Mouse (Mus musculus): ENCODE measurements at regions not wholly inside any gene's neighbourhood (a gene's known extent, or its start where the extent isn't known, plus 50 kb on each side); places are given as distances from the start of the nearest gene placed in this dataset.
A peak's percentile ranks its signal among the peaks of the same experiment; 100 is the strongest.

DNA sequence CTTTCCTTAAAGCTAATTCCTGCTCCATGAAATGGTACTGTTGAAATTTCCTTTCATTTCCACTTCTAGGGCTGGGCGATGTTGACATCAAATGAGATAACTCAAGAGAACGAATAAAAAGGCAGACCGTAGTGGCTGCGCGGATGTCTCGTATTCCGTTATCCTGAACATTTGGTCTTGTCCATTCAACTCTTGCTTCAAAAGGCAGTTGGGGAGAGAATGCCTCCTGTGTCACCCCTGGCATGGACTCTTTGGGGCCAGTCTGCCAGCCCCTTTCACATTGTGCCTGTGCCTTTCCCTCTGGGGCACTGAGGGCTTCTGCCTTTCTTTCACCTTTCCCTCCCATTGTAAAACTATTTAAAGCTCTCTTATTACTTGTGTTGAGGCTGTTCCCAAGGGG lies 152.0 kb upstream of the Lrfn2 start:
- ATAC-seq (ENCODE audit: insufficient number of reproducible peaks, low FRiP score, low TSS enrichment) = no peak

DNA sequence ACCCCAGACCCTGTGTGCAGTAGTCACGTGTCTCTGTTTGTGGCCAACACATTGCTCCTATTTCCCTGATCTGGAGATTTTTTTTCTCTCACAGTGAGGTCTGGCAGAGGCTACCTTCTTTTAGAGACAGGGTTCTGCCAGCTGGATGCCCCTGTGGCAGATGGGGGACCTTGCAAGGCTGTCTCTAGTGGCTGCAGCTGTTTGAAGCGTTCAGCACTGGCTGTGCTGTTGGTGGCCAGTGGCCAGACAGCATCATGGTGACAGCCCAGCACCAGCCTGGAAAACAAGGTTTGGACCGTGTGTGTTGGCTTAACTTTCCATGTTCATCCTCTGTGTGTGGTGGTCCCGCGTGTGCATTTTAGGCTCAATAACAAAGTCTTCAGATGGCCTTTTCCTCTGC lies 147.8 kb upstream of the Lrfn2 start:
- no peak for ATAC-seq (ENCODE audit: insufficient number of reproducible peaks, low FRiP score, low TSS enrichment)

DNA sequence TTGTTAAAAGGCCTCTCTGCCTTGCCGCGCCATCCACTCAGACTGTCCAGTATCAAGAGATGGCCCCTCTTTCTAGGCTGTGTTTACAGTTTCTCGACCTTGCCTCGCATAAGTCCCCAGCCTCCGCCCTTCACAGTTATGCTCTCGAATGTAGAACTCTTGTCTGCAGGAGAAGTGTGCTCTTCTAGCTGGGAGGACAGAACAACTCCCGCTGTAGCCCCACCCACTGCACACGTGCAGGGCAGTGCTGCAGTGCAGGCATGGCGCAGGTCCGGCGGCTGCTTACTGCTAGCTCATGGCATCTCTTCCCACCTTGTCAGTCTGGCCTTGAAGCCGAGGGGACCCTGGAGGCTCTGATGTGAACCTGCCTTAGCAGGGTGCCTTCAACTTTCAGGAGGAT lies 145.7 kb upstream of the Lrfn2 start:
- no peak for ATAC-seq (ENCODE audit: insufficient number of reproducible peaks, low FRiP score, low TSS enrichment)

DNA sequence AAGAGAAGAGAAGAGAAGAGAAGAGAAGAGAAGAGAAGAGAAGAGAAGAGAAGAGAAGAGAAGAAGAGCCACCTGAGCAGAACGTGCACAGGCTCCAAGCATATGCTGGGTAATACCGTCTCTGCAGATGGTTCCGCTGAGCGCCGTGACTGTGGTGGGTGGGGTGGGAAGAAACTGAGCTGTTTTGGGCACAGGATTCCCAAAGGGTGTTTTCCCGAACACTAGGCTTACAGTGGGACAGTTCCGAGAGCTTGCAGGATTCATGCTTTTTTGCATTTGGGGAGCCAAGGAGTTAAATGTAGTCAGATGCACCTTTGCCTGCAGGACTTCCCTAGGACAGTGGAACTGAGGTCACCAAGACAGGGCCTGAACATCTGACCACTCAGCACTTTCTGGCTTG lies 142.3 kb upstream of the Lrfn2 start:
- no peak for ATAC-seq (ENCODE audit: insufficient number of reproducible peaks, low FRiP score, low TSS enrichment)

DNA sequence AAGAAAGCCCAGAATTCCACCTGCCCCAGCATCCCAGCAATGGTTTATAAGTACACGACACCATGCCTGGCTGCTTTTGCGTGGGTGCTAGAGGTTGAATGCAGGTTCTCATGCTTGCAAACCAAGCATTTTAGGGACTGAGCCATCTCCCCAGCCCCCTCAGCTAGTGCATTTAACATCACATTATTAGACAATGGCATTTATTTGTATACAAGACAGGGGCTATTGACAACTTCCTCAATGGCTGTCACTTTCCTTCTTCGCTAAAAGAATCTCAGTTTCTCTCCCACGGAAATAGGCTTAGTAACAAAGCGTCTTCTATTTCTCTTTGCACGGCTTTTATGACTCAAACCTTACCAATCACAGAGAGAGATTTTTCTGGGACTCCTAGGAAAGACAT lies 141.7 kb upstream of the Lrfn2 start:
- ATAC-seq (ENCODE audit: insufficient number of reproducible peaks, low FRiP score, low TSS enrichment) = no peak

DNA sequence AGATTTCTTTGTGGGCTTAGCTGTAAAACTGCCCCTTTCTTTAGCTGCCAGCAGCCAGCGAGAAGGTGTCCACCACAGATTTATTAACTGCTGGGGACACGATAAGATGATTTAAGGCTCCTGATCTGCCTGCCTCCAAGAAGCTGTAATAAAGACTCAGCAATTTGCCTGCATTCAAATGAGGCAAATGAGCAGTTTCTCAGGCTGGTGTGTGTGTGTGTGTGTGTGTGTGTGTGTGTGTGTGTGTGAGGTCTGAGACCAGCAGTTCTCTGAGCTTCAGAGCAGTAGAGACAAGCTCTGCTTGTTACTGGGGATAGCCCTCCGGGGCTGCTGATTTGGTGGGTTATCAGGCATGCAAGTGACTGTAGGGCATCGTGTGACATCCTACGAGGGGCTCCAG lies 139.2 kb upstream of the Lrfn2 start:
- ATAC-seq (ENCODE audit: insufficient number of reproducible peaks, low FRiP score, low TSS enrichment) = no peak

DNA sequence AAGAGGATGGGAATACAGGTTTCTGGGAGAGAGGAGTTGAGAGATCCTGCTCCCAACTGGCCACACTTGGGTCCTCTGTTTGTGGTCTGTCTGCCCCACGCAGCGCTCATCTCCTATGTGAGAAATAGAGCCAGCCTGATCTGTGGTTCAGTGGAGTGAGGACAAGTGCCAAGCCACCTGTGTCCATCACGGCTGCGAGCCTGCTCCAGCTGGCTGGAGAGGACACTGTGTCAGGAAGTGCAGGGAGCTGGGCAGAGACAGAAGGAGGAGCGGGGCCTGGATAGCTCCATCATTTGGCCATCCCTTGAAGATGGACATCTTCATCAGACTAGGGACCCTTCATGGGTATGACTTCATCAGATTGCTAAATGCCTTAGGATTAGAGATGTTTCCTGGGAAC lies 136.4 kb upstream of the Lrfn2 start:
- peak; percentile 70 for ATAC-seq (ENCODE audit: insufficient number of reproducible peaks, low FRiP score, low TSS enrichment)

DNA sequence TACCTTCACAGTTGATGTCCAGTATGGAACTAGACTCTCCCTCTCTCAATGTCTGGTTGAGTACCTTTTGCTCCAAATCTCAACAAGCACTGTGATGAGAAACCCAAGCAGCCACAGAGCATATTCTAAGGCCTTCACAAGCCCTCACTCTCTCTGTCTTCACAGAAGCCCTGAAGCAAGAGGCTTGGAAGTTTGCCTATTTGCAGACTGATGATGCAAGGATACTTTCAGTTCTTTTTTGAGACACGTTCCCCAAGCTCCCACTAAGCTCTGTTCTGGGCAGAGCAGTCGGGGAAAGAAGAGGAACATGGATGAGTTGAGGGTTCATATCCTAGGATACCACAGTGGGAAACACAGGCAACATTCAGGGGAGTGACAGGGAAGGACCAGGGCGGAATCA lies 134.0 kb upstream of the Lrfn2 start:
- no peak for ATAC-seq (ENCODE audit: insufficient number of reproducible peaks, low FRiP score, low TSS enrichment)

DNA sequence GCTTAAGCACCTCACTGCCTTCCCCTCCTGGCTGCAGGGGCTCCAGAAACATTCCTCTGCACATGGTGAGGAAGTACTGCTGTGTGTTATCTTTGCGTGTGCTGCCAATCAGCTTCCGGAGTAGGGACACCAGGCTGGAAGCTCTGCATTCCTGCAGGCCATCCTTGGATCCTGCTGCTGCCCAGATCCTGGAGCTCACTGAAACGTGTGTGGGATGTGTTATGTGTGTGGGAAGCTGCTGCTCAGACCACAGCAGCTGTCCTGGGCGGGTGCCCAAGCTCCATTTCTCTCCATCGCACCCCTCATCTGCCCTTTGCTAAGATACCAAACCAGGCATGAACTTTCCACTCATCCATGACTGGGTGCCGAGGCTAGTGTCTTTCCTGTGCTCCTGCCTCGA lies 129.5 kb upstream of the Lrfn2 start:
- ATAC-seq (ENCODE audit: insufficient number of reproducible peaks, low FRiP score, low TSS enrichment) = no peak

DNA sequence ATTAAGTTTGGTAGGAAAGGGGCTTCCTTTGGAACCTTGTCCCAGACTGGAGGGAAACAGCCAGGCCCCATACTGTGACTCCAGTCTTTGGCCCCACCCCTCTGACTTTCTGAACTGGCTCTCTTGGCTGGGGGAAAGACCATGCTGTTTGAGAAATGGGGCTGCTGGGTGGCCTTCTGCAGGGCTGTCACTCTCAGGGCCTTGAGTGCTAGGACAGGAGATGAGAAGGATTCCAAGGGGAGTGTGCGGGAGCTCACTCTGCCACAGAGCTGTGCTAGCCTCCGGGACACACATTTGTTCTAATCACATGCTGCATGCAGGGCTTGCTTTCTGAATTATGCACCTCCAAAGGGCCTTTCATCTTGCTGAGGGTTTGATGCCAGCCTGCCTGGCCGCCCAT lies 124.3 kb upstream of the Lrfn2 start:
- no peak for ATAC-seq (ENCODE audit: insufficient number of reproducible peaks, low FRiP score, low TSS enrichment)

DNA sequence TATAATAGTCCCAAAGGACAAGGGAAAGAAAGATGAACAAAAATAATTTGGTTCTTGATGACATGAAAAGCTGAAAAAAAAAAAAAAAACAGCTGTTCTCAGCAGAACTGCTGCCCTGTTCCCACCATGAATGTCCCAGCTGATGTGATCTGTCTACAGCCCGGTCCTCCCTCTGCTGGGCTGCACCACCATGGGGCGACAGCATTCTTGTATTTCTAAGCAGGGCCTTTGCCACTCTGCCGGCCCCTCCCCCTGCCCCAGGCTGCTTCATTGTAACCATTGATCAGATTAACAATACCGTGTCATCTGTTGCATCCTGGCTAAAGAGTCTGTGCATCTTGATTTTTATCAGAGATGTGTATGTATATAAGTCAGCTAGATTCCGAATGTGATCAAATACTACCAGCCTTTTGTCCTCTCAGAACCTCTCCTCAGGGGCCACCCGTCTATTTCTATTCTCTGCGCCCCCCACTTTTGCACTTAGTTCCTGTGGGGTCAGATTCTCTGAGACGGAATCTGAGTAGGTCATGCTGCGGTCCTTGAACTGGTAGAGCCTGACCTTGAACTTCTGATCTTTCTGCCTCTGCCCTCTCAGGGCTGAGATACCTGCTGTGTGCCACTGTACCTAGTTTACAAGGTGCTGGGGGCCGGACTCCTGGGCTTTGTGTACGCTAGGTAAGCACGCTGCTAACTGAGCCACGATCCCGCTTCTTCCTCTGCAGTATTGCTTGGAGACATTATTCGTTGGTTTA lies 117.2 kb upstream of the Lrfn2 start:
- ATAC-seq (ENCODE audit: insufficient number of reproducible peaks, low FRiP score, low TSS enrichment) = no peak

DNA sequence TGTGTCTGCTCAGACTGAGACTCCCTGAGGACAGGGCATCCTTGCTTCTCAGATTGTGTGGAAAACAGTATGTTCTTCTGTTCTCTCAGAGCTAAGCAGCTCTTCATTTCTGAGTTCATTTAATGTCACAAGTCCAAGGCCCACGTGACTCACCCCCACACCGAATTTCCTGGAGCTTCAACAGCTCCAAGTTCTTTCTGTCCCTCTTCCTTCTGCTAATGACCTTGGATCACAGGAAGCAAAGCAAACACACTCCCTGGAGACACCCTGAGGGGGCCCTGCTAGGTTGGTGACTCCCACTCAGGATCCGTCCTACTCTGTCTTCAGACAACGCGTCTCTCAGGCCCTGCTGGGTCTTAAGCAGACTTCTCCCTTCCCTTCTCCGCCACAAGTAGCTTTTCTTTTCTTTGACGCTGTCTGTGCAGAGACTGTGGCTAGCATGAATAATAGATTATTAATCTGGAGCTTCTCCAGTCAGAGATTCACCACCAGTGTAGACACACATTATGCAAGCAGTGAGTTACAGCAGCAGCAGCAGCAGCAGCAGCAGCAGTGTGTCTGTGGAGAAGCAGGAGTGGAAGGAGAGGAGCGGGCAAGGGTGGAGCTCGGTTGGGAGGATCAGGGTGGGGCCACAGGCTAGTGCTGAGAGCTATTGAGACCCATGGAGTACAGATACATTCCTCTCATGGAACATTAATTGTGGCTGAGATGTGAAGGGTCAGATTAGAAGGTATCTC lies 115.4 kb upstream of the Lrfn2 start:
- ATAC-seq (ENCODE audit: insufficient number of reproducible peaks, low FRiP score, low TSS enrichment) = no peak

DNA sequence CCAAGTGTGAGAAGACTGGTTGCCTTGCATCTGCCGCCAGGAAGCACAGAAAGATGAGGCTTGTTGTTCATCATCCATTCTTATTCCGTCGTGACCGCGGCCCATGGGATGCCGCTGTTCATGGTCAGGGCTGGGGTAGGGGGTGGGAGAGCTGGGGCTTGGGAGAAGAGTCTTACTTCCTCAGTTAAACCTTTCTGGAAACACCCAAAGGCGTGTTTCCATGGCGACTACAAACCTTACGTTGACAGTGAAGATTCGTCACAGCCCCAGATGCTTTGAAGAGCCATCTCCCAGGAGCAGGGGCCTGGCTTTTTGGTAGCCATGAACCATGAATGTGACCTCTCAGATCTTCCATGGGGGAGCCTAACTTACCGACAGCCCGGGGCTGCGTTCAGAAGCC lies 114.6 kb upstream of the Lrfn2 start:
- ATAC-seq (ENCODE audit: insufficient number of reproducible peaks, low FRiP score, low TSS enrichment) = no peak

DNA sequence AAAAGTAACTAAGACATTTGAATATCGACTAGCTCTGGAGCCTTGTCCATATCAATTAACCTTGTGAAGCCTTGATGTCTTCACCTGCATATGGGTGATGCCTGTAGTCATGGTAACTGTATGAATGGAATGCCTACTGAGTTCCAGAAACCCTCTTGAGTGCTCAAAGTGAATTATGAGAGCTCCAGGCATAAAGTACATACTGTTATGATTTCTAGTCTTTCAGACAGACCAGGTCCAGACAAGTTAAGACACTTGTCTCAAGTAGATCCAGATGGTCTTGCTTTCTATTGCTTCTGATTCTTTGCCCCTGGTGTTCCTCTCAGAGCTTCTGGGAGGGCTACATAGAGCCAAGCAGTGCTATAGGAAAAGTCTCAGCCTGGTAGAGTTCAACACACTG lies 112.5 kb upstream of the Lrfn2 start:
- no peak for ATAC-seq (ENCODE audit: insufficient number of reproducible peaks, low FRiP score, low TSS enrichment)

DNA sequence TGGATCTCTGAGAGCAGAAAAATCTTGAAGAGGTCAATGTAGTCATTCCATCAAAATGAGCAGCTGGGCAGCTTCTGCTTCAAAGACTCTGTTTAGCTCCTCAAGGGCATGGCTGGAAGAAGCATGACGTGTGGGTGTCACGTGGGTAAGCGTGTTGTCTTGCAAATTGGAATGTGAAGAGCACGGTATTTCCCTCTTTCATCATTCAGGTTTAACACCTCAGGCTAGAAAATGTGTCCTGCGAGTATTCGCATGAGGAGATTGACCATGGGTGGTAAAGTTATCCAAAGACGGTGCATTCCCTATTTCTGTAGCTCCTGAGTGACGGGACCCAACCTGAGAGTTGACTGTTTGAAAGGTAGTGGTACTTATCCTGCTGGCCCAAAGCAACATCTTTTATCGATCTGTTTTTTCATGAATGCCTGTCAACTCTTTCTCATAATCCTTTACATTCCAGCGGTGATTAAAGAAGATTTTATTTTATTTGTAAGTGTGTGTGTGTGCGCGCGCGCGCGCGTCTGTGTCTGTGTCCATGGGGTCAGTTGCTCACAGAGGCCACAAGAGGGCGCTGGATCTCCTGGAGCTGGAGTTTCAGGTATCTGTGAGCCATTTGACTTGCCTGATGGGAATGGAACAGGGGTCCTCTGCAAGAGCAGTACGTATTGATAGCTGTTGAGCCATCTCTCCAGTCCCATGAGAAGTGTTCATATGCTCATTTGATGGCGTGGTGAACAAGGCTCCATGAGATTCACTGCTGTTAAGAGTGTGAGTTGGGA lies 109.9 kb upstream of the Lrfn2 start:
- no peak for ATAC-seq (ENCODE audit: insufficient number of reproducible peaks, low FRiP score, low TSS enrichment)

DNA sequence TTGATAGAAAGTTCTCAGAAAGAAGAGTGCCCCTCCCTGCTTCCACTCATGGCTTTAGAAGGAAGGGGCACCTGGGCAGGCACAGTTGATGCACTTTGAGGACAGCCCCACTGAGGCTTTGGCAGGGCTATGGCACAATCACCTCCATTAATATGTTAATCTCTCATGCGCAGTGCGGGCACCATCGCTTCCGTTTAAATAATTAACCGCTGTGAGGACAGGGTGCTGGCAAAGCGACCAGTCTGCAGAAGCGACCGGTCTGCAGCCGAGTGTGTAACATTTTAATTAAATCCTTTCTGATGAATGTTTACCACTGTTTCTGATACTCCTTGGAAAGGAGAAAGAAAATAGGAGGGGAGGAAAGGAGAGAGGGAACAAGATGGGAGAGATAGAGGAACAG lies 108.3 kb upstream of the Lrfn2 start:
- ATAC-seq (ENCODE audit: insufficient number of reproducible peaks, low FRiP score, low TSS enrichment) = no peak

DNA sequence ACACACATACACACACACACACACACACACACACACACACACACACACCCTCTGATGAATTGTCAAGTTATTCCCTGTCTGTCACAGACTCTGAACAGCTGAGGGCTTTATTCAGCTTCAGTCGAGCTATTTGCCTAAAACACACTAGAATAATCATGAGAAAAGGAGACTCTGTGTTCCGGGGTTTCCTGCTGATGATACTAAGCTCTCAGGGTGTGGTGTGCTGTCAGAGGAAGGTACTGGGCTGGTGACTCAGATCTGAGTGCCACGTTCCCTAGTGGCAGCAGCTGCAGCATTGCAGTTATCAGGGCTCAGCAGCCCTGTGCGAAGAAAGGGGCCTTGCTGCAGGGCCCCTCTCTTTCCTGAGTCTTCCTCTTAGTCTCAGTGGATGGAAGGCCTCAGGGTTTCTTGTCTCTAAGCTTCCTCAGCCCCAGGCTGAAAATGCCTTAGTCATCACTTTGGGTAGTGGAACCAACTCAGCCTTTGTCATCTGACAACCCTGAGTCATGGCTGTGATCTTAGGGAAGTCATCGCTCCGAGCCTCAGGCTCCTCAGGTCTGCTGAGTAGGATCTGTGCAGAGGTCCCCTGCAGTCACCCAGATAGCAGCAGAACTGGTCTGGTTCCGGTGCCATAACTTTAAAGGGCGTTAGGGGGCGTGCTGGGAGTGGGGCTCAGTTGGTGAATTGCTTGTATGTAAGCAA lies 106.8 kb upstream of the Lrfn2 start:
- ATAC-seq (ENCODE audit: insufficient number of reproducible peaks, low FRiP score, low TSS enrichment) = peak; percentile 29; the same call in 1 of the 2 replicates

DNA sequence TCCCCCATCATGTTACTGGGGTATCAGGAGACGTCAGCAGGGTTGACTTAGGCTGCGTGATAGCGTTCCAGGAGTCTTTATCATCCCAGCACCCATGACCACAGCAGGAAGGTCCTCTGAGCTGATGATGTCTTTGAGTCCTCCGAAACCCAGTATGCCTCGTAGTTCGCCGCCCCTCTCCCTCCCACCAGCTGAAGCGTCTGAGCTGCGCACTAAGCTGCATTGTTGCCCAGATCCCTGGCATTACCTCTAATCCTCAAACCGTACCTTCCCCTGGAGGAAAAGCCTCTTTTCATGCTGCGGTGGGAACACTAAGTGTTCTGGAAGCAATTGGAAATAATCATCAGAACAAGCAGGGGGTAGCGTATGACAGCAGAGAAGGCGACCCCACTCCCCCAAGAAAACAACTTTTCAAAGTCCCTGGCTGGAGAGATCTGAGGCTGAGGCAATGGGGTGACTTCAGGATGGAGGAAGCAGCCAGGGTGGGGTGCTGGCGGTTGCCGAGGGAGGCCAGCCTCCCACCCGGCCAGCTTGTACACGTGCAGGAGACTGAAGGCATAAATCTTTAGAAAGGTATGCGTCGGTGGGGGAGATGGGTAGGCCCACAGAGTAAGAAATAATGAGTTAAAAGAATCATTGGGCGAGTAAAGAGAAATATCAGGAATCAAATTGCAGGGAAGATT lies 93.7 kb upstream of the Lrfn2 start:
- no peak for ATAC-seq (ENCODE audit: insufficient number of reproducible peaks, low FRiP score, low TSS enrichment)

DNA sequence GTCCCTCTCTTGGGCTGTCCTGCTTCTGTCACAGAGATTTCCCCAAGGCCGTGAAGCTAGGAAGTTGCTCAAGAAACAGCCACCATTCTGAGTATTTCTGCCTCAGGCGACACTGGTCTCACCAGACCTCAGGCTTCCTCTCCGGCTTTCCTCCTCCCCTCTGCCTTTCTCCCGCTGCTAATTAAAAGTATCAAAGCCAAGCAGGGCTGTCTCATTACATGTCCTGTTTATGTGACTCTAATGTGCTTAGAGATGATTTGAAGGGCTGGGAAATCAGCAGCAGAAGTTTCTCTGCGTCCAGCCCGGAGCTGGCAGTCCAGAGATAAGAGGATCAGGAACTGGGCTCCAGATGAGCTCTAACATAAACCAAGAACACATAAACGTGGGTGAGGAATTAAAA lies 84.3 kb upstream of the Lrfn2 start:
- no peak for ATAC-seq (ENCODE audit: insufficient number of reproducible peaks, low FRiP score, low TSS enrichment)

DNA sequence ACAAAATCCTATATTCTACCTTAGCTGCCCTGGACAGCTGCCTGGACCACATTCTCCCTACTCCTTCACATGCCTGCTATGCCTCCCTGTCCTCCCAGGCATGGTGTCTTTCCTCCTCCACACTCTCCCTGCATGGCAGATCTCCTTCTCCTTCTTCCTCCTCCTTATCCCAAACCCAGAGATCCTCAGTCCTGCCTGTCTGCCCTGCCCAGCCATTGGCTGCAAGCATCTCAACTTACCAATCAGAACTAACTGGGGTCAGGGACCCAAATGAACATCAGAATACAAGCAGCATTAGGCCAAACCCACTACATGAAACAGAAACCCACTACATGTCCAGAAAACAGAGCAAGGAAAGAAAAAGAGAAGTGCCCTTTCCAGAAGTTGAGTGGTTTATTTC lies 81.3 kb upstream of the Lrfn2 start:
- ATAC-seq (ENCODE audit: insufficient number of reproducible peaks, low FRiP score, low TSS enrichment) = no peak

All from cerebellum, adult (tissue).